Mouse (Mus musculus) megakaryocyte-erythroid progenitor cell, adult 5-6 weeks (primary cell): ENCODE measurements around the gene Hoxa2. TPM values are rescaled to one million over a fixed set of nuclear protein-coding genes. Genes with fewer than 3 reads are reported as not detected.

Source experiments
- ATAC-seq: replicated peaks from 2 replicates; pipeline ENCODE4 v1.8.0; 2016; ENCODE audit warnings: mild to moderate bottlenecking, inconsistent platforms; ENCODE audit not compliant: severe bottlenecking, poor library complexity, low FRiP score, low TSS enrichment
- total RNA-seq, 2 experiments: library from RNA; stranded (forward) in 1 of 2; stranded (reverse) in 1 of 2; fragments of 200-1000, 215-1000 nt in 1 of 2; fragments of >200 nt in 1 of 2; fragmentation: Nextera tagmentation in 1 of 2; gene quantifications; 2 replicates each; pipeline ENCODE4 v1.2.3; 2014 to 2017

The Hoxa2 gene
- total RNA-seq (2014; fragmentation: Nextera tagmentation) (1.4 TPM in 1 of 2 replicates, not detected in the other), total RNA-seq (2017) (not detected in 2 replicates)

GRCm38 (mm10) chr6:52164626-52165440 is at the start of gene Hoxa2:
Gene Hoxa2 (minus strand): TSS chr6:52164831.
- ATAC-seq = no peak; the same call in 1 of the 2 replicates

GRCm38 (mm10) chr6:52214271-52214670 is 49.6 kb upstream of the Hoxa2 start:
- ATAC-seq = no peak

GRCm38 (mm10) chr6:52213119-52213986 is 48.7 kb upstream of the Hoxa2 start, which contains the start of the genes Hoxa3 and Gm28308:
Gene Hoxa3 (minus strand): TSS chr6:52213336.
Gene Gm28308 (minus strand): TSS chr6:52213339.
- ATAC-seq = 0 out of 2 replicates have a peak, but pooled peaks have one; percentile 2

- ATAC-seq = no peak
Measured at GRCm38 (mm10) chr6:52212556-52213118, 48.0 kb upstream of the Hoxa2 start.

- ATAC-seq = peak; percentile 16; the same call in 1 of the 2 replicates
Measured at GRCm38 (mm10) chr6:52211961-52212360, 47.3 kb upstream of the Hoxa2 start.

GRCm38 (mm10) chr6:52211170-52211935 is 46.7 kb upstream of the Hoxa2 start:
- ATAC-seq = peak; percentile 86

- ATAC-seq = no peak
Measured at GRCm38 (mm10) chr6:52209685-52210046, 45.0 kb upstream of the Hoxa2 start.

GRCm38 (mm10) chr6:52208868-52209684 is 44.4 kb upstream of the Hoxa2 start:
- no peak for ATAC-seq

GRCm38 (mm10) chr6:52208072-52208867 is 43.6 kb upstream of the Hoxa2 start, which contains the start of gene Hoxa6:
Gene Hoxa6 (minus strand): TSS chr6:52208722.
- no peak for ATAC-seq

- no peak for ATAC-seq
Measured at GRCm38 (mm10) chr6:52207684-52207976, 43.0 kb upstream of the Hoxa2 start.

GRCm38 (mm10) chr6:52206882-52207683 is 42.5 kb upstream of the Hoxa2 start:
- ATAC-seq = no peak

GRCm38 (mm10) chr6:52205638-52206621 is 41.3 kb upstream of the Hoxa2 start:
- ATAC-seq = no peak

GRCm38 (mm10) chr6:52205221-52205620 is 40.6 kb upstream of the Hoxa2 start:
- ATAC-seq = no peak

GRCm38 (mm10) chr6:52204050-52204752 is 39.6 kb upstream of the Hoxa2 start, which contains the start of gene Hoxa5:
Gene Hoxa5 (minus strand): TSS chr6:52204587.
- no peak for ATAC-seq
